Mouse (Mus musculus): ENCODE measurements around the gene Stk16.

Gene Stk16

GRCm38 (mm10) chr1:75213096-75213495, 2.5 kb downstream of the Stk16 start:
- DNase-seq = no peak

- no peak for DNase-seq
These were observed 3.8 kb downstream of the Stk16 start for GRCm38 (mm10) chr1:75214442-75214841.

- no peak for DNase-seq
These were observed 4.2 kb downstream of the Stk16 start for GRCm38 (mm10) chr1:75214886-75215285.

- DNase-seq = no peak
These were observed 5.1 kb downstream of the Stk16 start for GRCm38 (mm10) chr1:75215785-75216184.

- no peak for DNase-seq
These were observed 6.4 kb downstream of the Stk16 start for GRCm38 (mm10) chr1:75216797-75217585.

- DNase-seq = no peak
These were observed 7.2 kb downstream of the Stk16 start for GRCm38 (mm10) chr1:75217893-75218226.

GRCm38 (mm10) chr1:75218227-75219001, 7.8 kb downstream of the Stk16 start:
- peak; percentile 49 to 64 for DNase-seq

GRCm38 (mm10) chr1:75219078-75219477, 8.4 kb downstream of the Stk16 start:
- DNase-seq = peak; percentile 92 to 93

GRCm38 (mm10) chr1:75219531-75219930, 8.9 kb downstream of the Stk16 start, which contains the start of gene Tuba4a:
Tuba4a (minus strand) TSS chr1:75219865.
- peak in 1 of 2 experiments; percentile 39 for DNase-seq

GRCm38 (mm10) chr1:75221538-75221937, 10.9 kb downstream of the Stk16 start:
- DNase-seq = no peak

GRCm38 (mm10) chr1:75222926-75223325, 12.3 kb downstream of the Stk16 start:
- DNase-seq = no peak

GRCm38 (mm10) chr1:75223532-75223931, 12.9 kb downstream of the Stk16 start:
- DNase-seq = no peak

- no peak for DNase-seq
These were observed 14.8 kb downstream of the Stk16 start for GRCm38 (mm10) chr1:75225473-75225872.

- no peak for DNase-seq
These were observed 15.5 kb downstream of the Stk16 start for GRCm38 (mm10) chr1:75226138-75226537.

- no peak for DNase-seq
These were observed 17.0 kb downstream of the Stk16 start for GRCm38 (mm10) chr1:75227653-75228052.

- DNase-seq = no peak
These were observed 18.5 kb downstream of the Stk16 start for GRCm38 (mm10) chr1:75229158-75229557.

GRCm38 (mm10) chr1:75230335-75230994, 19.8 kb downstream of the Stk16 start:
- DNase-seq = peak in 1 of 2 experiments; percentile 20

- peak in 1 of 2 experiments; percentile 19 for DNase-seq
These were observed 20.6 kb downstream of the Stk16 start for GRCm38 (mm10) chr1:75231224-75231623.

GRCm38 (mm10) chr1:75231664-75232152, 21.1 kb downstream of the Stk16 start, which contains the start of gene A630095N17Rik:
A630095N17Rik (minus strand) TSS chr1:75232102.
- peak in 1 of 2 experiments; percentile 12 for DNase-seq

GRCm38 (mm10) chr1:75232489-75232888, 21.9 kb downstream of the Stk16 start:
- DNase-seq = peak in 1 of 2 experiments; percentile 8

GRCm38 (mm10) chr1:75234606-75235005, 24.0 kb downstream of the Stk16 start:
- DNase-seq = peak; percentile 72 to 76

GRCm38 (mm10) chr1:75236117-75237050, 25.7 kb downstream of the Stk16 start, which contains the start of gene Dnajb2:
Dnajb2 (plus strand) TSS chr1:75236406.
- DNase-seq = peak; percentile 88 to 92

Data from lung, postnatal 4 days (tissue).